Mouse (Mus musculus) midbrain, postnatal 0 days (tissue): ENCODE results near the gene Ebp. TPM values are rescaled to one million over a fixed set of nuclear protein-coding genes. Genes with fewer than 3 reads are reported as not detected.
A peak's percentile ranks its signal among the peaks of the same experiment; 100 is the strongest.

Experiments used
- ATAC-seq: fragments of 200-750 bp; cut with Nextera tagmentation; 2 replicates; pipeline ENCODE4 v1.8.0; 2017; ENCODE audit warnings: moderate number of reproducible peaks, mild to moderate bottlenecking, moderate TSS enrichment, moderate library complexity; ENCODE audit not compliant: low FRiP score
- DNase-seq: peaks from one replicate; pipeline ENCODE4 v3.0.0-alpha.2; 2015; ENCODE audit warnings: low spot score
- H3K27ac ChIP-seq: fragments of 300-500 bp; sonication (generic); 2 replicates; pipeline ENCODE4 v1.5.1; 2014; ENCODE audit warnings: low read depth, mild to moderate bottlenecking, low read length, mixed read lengths
- H3K27me3 ChIP-seq: fragments of 300-500 bp; sonication (generic); 2 replicates; pipeline ENCODE4 v1.6.1; 2014; ENCODE audit warnings: low read length, control low read depth, mixed read lengths; ENCODE audit not compliant: insufficient read depth
- H3K36me3 ChIP-seq: fragments of 300-500 bp; sonication (generic); 2 replicates; pipeline ENCODE4 v1.6.1; 2014; ENCODE audit warnings: low read length, control low read depth, mixed read lengths; ENCODE audit not compliant: insufficient read depth
- H3K4me1 ChIP-seq: fragments of 300-500 bp; sonication (generic); 2 replicates; pipeline ENCODE4 v1.6.1; 2014; ENCODE audit warnings: mild to moderate bottlenecking, control low read depth, antibody characterized with exemption, low read length, mixed read lengths; ENCODE audit not compliant: insufficient read depth
- H3K4me2 ChIP-seq: fragments of 300-500 bp; sonication (generic); 2 replicates; pipeline ENCODE4 v1.6.1; 2014; ENCODE audit warnings: low read depth, mild to moderate bottlenecking, low read length, mixed read lengths; ENCODE audit not compliant: poor library complexity, severe bottlenecking
- H3K4me3 ChIP-seq: fragments of 300-500 bp; sonication (generic); 2 replicates; pipeline ENCODE4 v1.5.1; 2014; ENCODE audit warnings: low read depth, mild to moderate bottlenecking, low read length, moderate library complexity
- H3K9ac ChIP-seq: fragments of 300-500 bp; sonication (generic); replicated peaks from 2 replicates; pipeline ENCODE4 v1.6.1; 2014; ENCODE audit warnings: mild to moderate bottlenecking, low read length, moderate library complexity, mixed read lengths; ENCODE audit not compliant: poor library complexity, severe bottlenecking
- H3K9me3 ChIP-seq: fragments of 300-500 bp; sonication (generic); 2 replicates; pipeline ENCODE4 v1.6.1; 2016; ENCODE audit warnings: low read length, control low read depth
- CTCF ChIP-seq: IDR thresholded peaks from 2 replicates; pipeline ENCODE4 v1.5.1; 2016; ENCODE audit warnings: antibody characterized with exemption, mild to moderate bottlenecking
- WGBS: fragments of 180-500 bp; shearing (Covaris S2); extraction: QIAGEN DNeasy Blood & Tissue Kit; methylation state at CpG from one replicate; pipeline ENCODE4 v1.1.7; 2014; 5-methylcytosine and 5-hydroxymethylcytosine counted together
- polyA plus RNA-seq: library from polyadenylated mRNA; unstranded; fragments of >200 nt; fragmentation: Nextera tagmentation; extraction: Ambion mirVana; gene quantifications from 2 replicates; pipeline ENCODE4 v1.2.1, GENCODE M21; 2015
- total RNA-seq: library from RNA; depleted of rRNA; stranded (reverse); fragments of >200 nt; gene quantifications from 2 replicates; pipeline ENCODE4 v1.2.3, GENCODE M21; 2014

Gene Ebp
- total and polyA plus RNA-seq, 2 experiments from 2014 or later: 22.9 to 26.6 TPM

- TF ChIP-seq CTCF: no peak
- no peak overlapping the region for H3K27ac ChIP-seq
- H3K9ac ChIP-seq: no peak overlapping the region
- H3K4me2 ChIP-seq: no peak overlapping the region
- peaks cover 3% of the 10 kb centered on the region; the same call in 1 of the 2 replicates for H3K36me3 ChIP-seq
- 0 out of 2 replicates have a peak, but pooled peaks cover 4% of the 10 kb centered on the region for H3K4me1 ChIP-seq
- H3K4me3 ChIP-seq: no peak overlapping the region
- no peaks in the 10 kb centered on the region for H3K27me3 ChIP-seq
- no peaks in the 10 kb centered on the region for H3K9me3 ChIP-seq
- WGBS: 87% methylated on average over 10 of the region's 10 CpGs
- DNase-seq (no peak), ATAC-seq (no peak)
Observed at GRCm38 (mm10) chrX:8204076-8204475, 10.8 kb upstream of the Ebp start.

- no peaks in the 10 kb centered on the region for H3K27me3 ChIP-seq
- no peak overlapping the region for H3K27ac ChIP-seq
- H3K4me1 ChIP-seq: 0 out of 2 replicates have a peak, but pooled peaks cover 4% of the 10 kb centered on the region
- ATAC-seq (no peak), DNase-seq (no peak)
- no peak overlapping the region for H3K4me3 ChIP-seq
- H3K9me3 ChIP-seq: no peaks in the 10 kb centered on the region
- no peak for TF ChIP-seq CTCF
- H3K36me3 ChIP-seq: peaks cover 6% of the 10 kb centered on the region; the same call in 1 of the 2 replicates
- no peak overlapping the region for H3K4me2 ChIP-seq
- no peak overlapping the region for H3K9ac ChIP-seq
- 82% methylated on average over 13 of the region's 14 CpGs for WGBS
Observed at GRCm38 (mm10) chrX:8203105-8203504, 9.8 kb upstream of the Ebp start.

GRCm38 (mm10) chrX:8192640-8193418 lies 483 bp downstream of the Ebp start:
- Histone ChIP-seq H3K4me2 (peak overlapping the region; percentile 51), H3K9ac (peak overlapping the region; percentile 44; the same call in 1 of the 2 replicates), H3K27me3 (no peaks in the 10 kb centered on the region), H3K9me3 (no peaks in the 10 kb centered on the region), H3K27ac (peak overlapping the region; percentile 59), H3K36me3 (no peaks in the 10 kb centered on the region), H3K4me3 (peak overlapping the region; percentile 46), H3K4me1 (no peaks in the 10 kb centered on the region)
- peak; percentile 96 for ATAC-seq
- 16% methylated on average over 38 of the region's 38 CpGs for WGBS
- DNase-seq: peak; percentile 92
- no peak for TF ChIP-seq CTCF

DNA sequence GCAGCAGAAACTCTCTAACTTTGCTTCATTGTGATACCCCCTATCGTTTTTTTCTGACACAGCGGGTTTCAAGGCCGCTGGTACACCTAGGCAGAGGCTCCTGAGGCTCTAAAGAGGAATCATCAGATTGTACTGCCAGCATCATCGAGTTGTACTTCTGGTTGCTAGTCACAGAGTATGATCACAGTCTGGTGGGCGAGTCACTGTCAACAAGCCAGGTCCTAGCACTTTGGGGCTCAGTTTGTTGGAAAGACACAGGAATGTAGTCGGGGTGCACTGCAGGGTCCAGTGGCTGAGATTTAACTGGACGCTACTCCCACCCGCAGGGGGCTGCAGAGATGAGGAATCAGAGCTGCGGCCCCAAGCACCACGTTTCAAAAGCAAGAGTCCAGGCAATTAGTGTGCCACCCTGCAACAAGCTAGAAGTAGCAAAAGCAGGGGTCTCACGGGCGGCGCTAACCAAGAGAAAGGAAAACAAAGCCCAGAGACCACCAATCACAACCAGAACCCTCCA lies 1.1 kb downstream of the Ebp start:
- Histone ChIP-seq H3K4me3 (peak overlapping the region; percentile 46), H3K27ac (peak overlapping the region; percentile 51), H3K9me3 (no peaks in the 10 kb centered on the region), H3K4me1 (no peaks in the 10 kb centered on the region), H3K9ac (peak overlapping the region; percentile 44), H3K4me2 (peak overlapping the region; percentile 51), H3K36me3 (no peaks in the 10 kb centered on the region), H3K27me3 (no peaks in the 10 kb centered on the region)
- DNase-seq: no peak
- ATAC-seq: no peak; the same call in 1 of the 2 replicates
- TF ChIP-seq CTCF: no peak
- WGBS: 20% methylated on average over 11 of the region's 13 CpGs

DNA sequence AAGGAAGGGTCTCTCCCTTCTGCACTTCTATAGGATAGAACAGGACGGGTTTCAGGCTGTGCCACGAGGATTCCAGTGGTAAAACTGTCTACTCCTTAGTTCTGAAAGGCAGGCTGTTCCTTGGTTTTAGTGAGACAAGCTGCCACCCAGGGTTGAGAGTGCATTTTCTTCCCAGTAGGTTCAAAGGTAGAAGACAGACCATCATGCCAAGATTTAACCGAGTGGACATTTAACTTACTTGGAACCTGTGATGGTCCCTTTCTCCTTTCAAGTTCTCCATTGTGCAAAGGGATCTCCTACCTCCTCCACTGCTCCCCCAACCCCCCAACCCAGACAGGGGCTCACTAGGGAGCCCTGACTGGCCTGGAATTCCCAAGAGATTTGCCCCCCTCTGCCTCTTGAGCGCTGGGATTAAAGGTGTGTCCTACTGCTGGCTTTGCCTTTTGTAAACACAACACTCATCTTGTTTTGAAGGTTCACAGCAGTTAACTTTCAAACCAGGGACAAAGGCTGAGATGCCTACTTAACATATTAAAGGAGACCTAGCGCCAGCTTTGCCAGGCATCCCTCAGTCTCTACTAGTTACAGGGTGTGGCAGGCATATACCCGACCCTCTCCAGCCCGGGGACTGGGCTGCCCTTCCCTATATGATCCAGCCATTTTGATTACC lies 10.3 kb downstream of the Ebp start:
- ATAC-seq (no peak), DNase-seq (no peak)
- H3K27ac ChIP-seq: no peak overlapping the region
- TF ChIP-seq CTCF: no peak
- H3K4me2 ChIP-seq: no peak overlapping the region
- 0 out of 2 replicates have a peak, but pooled peaks cover 3% of the 10 kb centered on the region for H3K36me3 ChIP-seq
- H3K9ac ChIP-seq: no peak overlapping the region
- WGBS: 14% methylated on average over 7 of the region's 7 CpGs
- H3K27me3 ChIP-seq: no peaks in the 10 kb centered on the region
- no peaks in the 10 kb centered on the region for H3K4me1 ChIP-seq
- H3K4me3 ChIP-seq: no peak overlapping the region
- no peaks in the 10 kb centered on the region for H3K9me3 ChIP-seq

GRCm38 (mm10) chrX:8179646-8180045 lies 13.7 kb downstream of the Ebp start:
- DNase-seq (no peak), ATAC-seq (no peak)
- Histone ChIP-seq H3K4me1 (no peaks in the 10 kb centered on the region), H3K4me3 (no peak overlapping the region), H3K36me3 (no peaks in the 10 kb centered on the region), H3K9me3 (no peaks in the 10 kb centered on the region), H3K4me2 (no peak overlapping the region), H3K9ac (no peak overlapping the region), H3K27me3 (no peaks in the 10 kb centered on the region), H3K27ac (no peak overlapping the region)
- 90% methylated on average over 5 of the region's 5 CpGs for WGBS
- no peak for TF ChIP-seq CTCF
